Mouse (Mus musculus) midbrain, embryonic 15.5 days (tissue): ENCODE measurements around the gene Mfsd12. TPM values are rescaled to one million over a fixed set of nuclear protein-coding genes. Genes with fewer than 3 reads are reported as not detected.

ENCODE experiments used
- ATAC-seq: fragments of 200-750 bp; cut with Nextera tagmentation; replicated peaks from 2 replicates; pipeline ENCODE4 v1.8.0; 2017; ENCODE audit warnings: moderate TSS enrichment
- H3K27ac ChIP-seq: fragments of 300-500 bp; sonication (generic); 2 replicates; pipeline ENCODE4 v1.5.1; 2015; ENCODE audit warnings: mild to moderate bottlenecking, inconsistent platforms
- H3K27me3 ChIP-seq: fragments of 300-500 bp; sonication (generic); replicated peaks from 2 replicates; pipeline ENCODE4 v1.6.1; 2015; ENCODE audit warnings: inconsistent platforms
- H3K36me3 ChIP-seq: fragments of 300-500 bp; sonication (generic); replicated peaks from 2 replicates; pipeline ENCODE4 v1.6.1; 2015; ENCODE audit warnings: inconsistent platforms
- H3K4me1 ChIP-seq: fragments of 300-500 bp; sonication (generic); 2 replicates; pipeline ENCODE4 v1.6.1; 2015; ENCODE audit warnings: inconsistent platforms
- H3K4me2 ChIP-seq: fragments of 300-500 bp; sonication (generic); 2 replicates; pipeline ENCODE4 v1.6.1; 2015; ENCODE audit warnings: inconsistent platforms, mild to moderate bottlenecking, moderate library complexity
- H3K4me3 ChIP-seq: fragments of 300-500 bp; sonication (generic); 2 replicates; pipeline ENCODE4 v1.5.1; 2015; ENCODE audit warnings: mild to moderate bottlenecking, inconsistent platforms
- H3K9ac ChIP-seq: fragments of 300-500 bp; sonication (generic); 2 replicates; pipeline ENCODE4 v1.6.1; 2015; ENCODE audit warnings: mild to moderate bottlenecking, inconsistent platforms
- H3K9me3 ChIP-seq: fragments of 300-500 bp; sonication (generic); 2 replicates; pipeline ENCODE4 v1.6.1; 2016; ENCODE audit warnings: inconsistent platforms
- WGBS: fragments of 180-500 bp; shearing (Covaris S2); methylation state at CpG from one replicate; pipeline ENCODE4 v1.1.7; 2015; ENCODE audit warnings: mixed read lengths; 5-methylcytosine and 5-hydroxymethylcytosine counted together
- polyA plus RNA-seq: library from polyadenylated mRNA; unstranded; fragments of >200 nt; fragmentation: Nextera tagmentation; extraction: Ambion mirVana; gene quantifications from 2 replicates; pipeline ENCODE4 v1.2.1, GENCODE M21; 2015

The Mfsd12 gene
- 19.7 and 22.5 TPM in 2 replicates for polyA plus RNA-seq

GRCm38 (mm10) chr10:81356991-81357844 is at the start of gene Mfsd12:
TSS of gene Mfsd12 (plus strand) at chr10:81357491.
- Histone ChIP-seq H3K4me3 (peak within 1 kb of the TSS; percentile 94), H3K36me3 (no peaks in the 10 kb centered on the region), H3K27me3 (no peaks in the 10 kb centered on the region), H3K4me2 (peak within 1 kb of the TSS; percentile 97), H3K9me3 (no peaks in the 10 kb centered on the region), H3K4me1 (peaks cover 28% of the 10 kb centered on the region), H3K27ac (peak within 1 kb of the TSS; percentile 62; the same call in 1 of the 2 replicates), H3K9ac (peak within 1 kb of the TSS; percentile 82)
- WGBS, result 2% methylated on average over 65 of the region's 79 CpGs
- ATAC-seq, result peak; percentile 93

DNA sequence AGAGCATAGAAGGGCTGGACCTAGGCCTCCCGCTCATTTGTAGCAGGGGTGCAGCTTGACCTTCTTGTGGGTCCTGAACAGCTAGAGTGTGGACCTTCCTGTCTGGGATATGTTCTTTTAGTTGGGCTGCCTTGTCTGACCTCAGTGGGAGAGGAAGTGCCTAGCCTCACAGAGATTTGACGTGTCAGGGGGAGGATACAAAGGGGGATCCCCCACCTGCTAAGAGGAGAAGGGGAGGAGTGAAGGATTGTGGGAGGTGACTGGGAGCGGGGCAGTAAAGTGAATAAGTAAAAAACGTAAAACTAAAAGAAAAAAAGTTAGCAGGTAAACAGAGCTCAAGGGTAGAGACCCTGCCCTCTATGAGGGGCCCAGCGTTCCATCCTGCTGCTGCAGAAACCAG is 47.7 kb upstream of the Mfsd12 start:
- H3K9me3 ChIP-seq, result no peaks in the 10 kb centered on the region
- peaks cover 77% of the 10 kb centered on the region for H3K36me3 ChIP-seq
- H3K4me1 ChIP-seq, result no peaks in the 10 kb centered on the region
- ATAC-seq, result no peak
- no peak overlapping the region for H3K27ac ChIP-seq
- H3K4me3 ChIP-seq, result no peak overlapping the region
- 92% methylated on average over 5 of the region's 5 CpGs for whole genome bisulfite sequencing
- H3K27me3 ChIP-seq, result no peaks in the 10 kb centered on the region
- H3K9ac ChIP-seq, result no peak overlapping the region
- no peak overlapping the region for H3K4me2 ChIP-seq

GRCm38 (mm10) chr10:81313581-81313980 is 43.7 kb upstream of the Mfsd12 start:
- ATAC-seq, result no peak
- Histone ChIP-seq H3K4me2 (no peak overlapping the region), H3K36me3 (peaks cover 76% of the 10 kb centered on the region)

GRCm38 (mm10) chr10:81314201-81314600 is 43.1 kb upstream of the Mfsd12 start:
- Histone ChIP-seq H3K4me1 (peaks cover 4% of the 10 kb centered on the region), H3K9ac (no peak overlapping the region), H3K9me3 (no peaks in the 10 kb centered on the region), H3K4me3 (no peak overlapping the region), H3K36me3 (peaks cover 72% of the 10 kb centered on the region), H3K27me3 (no peaks in the 10 kb centered on the region), H3K4me2 (no peak overlapping the region), H3K27ac (no peak overlapping the region)
- no peak for ATAC-seq
- 82% methylated on average over 7 of the region's 7 CpGs for WGBS

More at GRCm38 (mm10) chr10:81313581-81313980, 43.7 kb upstream of the Mfsd12 start:
- Histone ChIP-seq H3K9ac (no peak overlapping the region), H3K4me1 (no peaks in the 10 kb centered on the region; the same call in 1 of the 2 replicates), H3K9me3 (no peaks in the 10 kb centered on the region), H3K27me3 (no peaks in the 10 kb centered on the region), H3K4me3 (no peak overlapping the region), H3K27ac (no peak overlapping the region)
- WGBS, result 91% methylated on average over 13 of the region's 13 CpGs

GRCm38 (mm10) chr10:81315587-81315986 is 41.7 kb upstream of the Mfsd12 start:
- WGBS, result 91% methylated on average over 16 of the region's 16 CpGs
- Histone ChIP-seq H3K4me3 (no peak overlapping the region), H3K4me2 (no peak overlapping the region), H3K27ac (no peak overlapping the region), H3K36me3 (peaks cover 59% of the 10 kb centered on the region), H3K4me1 (peaks cover 12% of the 10 kb centered on the region), H3K9ac (no peak overlapping the region), H3K27me3 (no peaks in the 10 kb centered on the region), H3K9me3 (no peaks in the 10 kb centered on the region)
- no peak for ATAC-seq

- Histone ChIP-seq H3K4me1 (peaks cover 13% of the 10 kb centered on the region), H3K9ac (no peak overlapping the region), H3K27ac (no peak overlapping the region), H3K36me3 (peaks cover 52% of the 10 kb centered on the region), H3K9me3 (no peaks in the 10 kb centered on the region), H3K4me2 (peak overlapping the region; percentile 20), H3K27me3 (no peaks in the 10 kb centered on the region), H3K4me3 (no peak overlapping the region)
- ATAC-seq, result no peak
- 41% methylated on average over 16 of the region's 16 CpGs for WGBS
These were observed 40.8 kb upstream of the Mfsd12 start for GRCm38 (mm10) chr10:81316338-81317060.

- H3K27ac ChIP-seq, result no peak overlapping the region
- no peak overlapping the region for H3K4me3 ChIP-seq
- H3K9me3 ChIP-seq, result no peaks in the 10 kb centered on the region
- ATAC-seq, result no peak
- WGBS, result 12% methylated on average over 20 of the region's 20 CpGs
- H3K27me3 ChIP-seq, result no peaks in the 10 kb centered on the region
- peak overlapping the region; percentile 20 for H3K4me2 ChIP-seq
- peaks cover 44% of the 10 kb centered on the region for H3K36me3 ChIP-seq
- peaks cover 21% of the 10 kb centered on the region for H3K4me1 ChIP-seq
- no peak overlapping the region for H3K9ac ChIP-seq
These were observed 40.0 kb upstream of the Mfsd12 start for GRCm38 (mm10) chr10:81317273-81317672.

DNA sequence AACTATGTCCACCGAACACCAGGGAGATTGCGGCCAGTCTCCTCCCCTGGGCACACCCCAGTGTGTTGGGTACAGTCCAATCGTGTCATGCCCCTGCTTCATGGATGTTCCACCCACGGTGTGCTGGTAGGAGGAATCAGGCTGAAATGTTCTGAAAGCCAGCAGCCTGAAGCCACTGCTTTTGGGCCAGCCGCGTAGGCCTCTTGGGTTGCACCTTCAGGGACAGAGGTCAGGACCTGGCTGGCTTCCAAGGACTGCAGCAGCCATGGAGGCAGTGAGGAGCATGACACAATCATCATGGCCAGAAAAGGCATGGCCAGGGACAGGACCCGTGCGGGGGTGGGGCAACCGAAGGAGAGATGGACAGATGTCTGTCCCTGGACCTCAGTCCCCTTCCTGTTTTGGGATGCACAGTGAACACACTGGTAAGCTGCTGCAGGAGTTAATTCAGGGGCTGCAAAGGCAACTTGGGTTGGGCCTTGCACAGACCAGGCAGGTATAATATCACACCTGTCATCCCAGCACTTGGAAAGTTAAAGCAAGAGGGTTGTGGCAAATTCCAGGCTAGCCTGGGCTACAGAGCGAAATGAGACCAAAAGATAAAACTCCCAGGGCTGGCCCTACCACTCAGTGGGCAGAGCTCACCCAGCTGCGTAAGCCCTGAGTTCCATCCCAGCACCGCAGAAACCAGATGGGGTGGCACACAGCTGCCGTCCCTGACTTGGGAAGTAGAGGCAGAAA is 38.5 kb upstream of the Mfsd12 start:
- peak overlapping the region; percentile 79; the same call in 1 of the 2 replicates for H3K4me2 ChIP-seq

DNA sequence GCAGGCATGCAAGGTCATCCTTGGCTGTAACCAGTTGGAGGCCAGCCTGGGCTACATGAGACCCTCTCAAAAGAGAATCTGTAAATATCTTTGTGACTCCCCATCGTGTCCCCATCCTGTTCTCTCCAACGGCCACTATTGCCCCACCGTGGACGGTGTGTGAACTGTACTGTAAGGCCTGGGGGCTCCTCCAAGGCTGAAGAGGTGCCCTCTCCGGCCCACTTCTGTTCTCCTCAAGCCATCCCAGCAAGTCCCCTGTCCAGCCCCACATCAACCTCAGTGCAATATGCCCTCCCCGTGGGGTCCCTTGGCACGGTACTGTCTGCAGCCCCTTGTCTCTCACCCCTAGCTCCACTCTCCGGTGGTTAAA is 38.0 kb upstream of the Mfsd12 start:
- Histone ChIP-seq H3K36me3 (peaks cover 38% of the 10 kb centered on the region), H3K9me3 (no peaks in the 10 kb centered on the region), H3K27me3 (no peaks in the 10 kb centered on the region), H3K27ac (peak overlapping the region; percentile 90), H3K4me3 (peak overlapping the region; percentile 77), H3K4me1 (peaks cover 23% of the 10 kb centered on the region), H3K4me2 (peak overlapping the region; percentile 79), H3K9ac (peak overlapping the region; percentile 36)
- ATAC-seq, result no peak
- WGBS, result 43% methylated on average over 8 of the region's 8 CpGs

More for the DNA sequence above, 38.5 kb upstream of the Mfsd12 start:
- H3K4me1 ChIP-seq, result peaks cover 23% of the 10 kb centered on the region
- no peaks in the 10 kb centered on the region for H3K9me3 ChIP-seq
- peak overlapping the region; percentile 36; the same call in 1 of the 2 replicates for H3K9ac ChIP-seq
- H3K4me3 ChIP-seq, result no peak overlapping the region
- ATAC-seq, result no peak
- 91% methylated on average over 13 of the region's 13 CpGs for WGBS
- H3K27me3 ChIP-seq, result no peaks in the 10 kb centered on the region
- H3K27ac ChIP-seq, result no peak overlapping the region
- H3K36me3 ChIP-seq, result peaks cover 38% of the 10 kb centered on the region

DNA sequence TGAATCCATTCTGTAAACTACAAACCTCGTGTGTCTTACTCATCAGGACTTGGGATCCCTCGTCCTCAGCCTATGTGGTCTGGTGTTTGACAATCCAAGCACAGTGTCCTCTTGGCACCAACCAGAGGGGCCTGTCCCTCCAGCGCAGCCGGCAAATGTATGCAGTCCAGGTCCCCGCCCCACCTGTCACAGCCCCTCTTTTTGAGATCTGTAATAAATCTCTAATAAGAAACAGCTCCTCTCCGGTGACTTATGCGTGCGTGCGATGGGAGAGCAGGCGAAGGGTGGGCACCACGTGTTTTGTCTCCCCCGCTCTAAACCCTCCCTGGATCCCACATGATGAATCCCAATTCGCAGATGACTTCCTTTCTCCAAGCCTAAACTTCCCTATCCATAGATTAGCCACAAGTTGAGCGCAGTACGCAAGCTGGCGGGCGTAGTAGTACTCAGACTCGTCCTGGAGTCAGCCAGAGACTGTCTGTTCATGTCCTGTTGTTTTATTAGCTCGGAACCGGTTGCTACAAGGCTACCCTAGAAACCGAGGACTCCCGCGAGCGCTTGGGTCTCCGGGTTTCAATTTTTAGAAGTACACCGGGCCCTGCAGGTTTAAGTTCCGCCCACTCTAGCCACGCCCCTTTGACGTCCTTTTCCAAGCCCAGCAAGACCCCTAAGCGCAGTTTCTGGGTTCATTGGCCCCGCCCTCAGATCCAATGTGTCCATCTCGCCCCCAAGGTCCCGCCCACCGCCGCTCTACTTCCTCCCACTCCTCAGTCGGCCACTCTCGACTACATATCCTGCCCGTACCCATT is 37.3 kb upstream of the Mfsd12 start:
- H3K9ac ChIP-seq, result peak overlapping the region; percentile 36
- H3K9me3 ChIP-seq, result no peaks in the 10 kb centered on the region
- H3K27me3 ChIP-seq, result no peaks in the 10 kb centered on the region
- peak overlapping the region; percentile 79 for H3K4me2 ChIP-seq
- peak overlapping the region; percentile 90 for H3K27ac ChIP-seq
- H3K4me3 ChIP-seq, result peak overlapping the region; percentile 77
- peaks cover 39% of the 10 kb centered on the region for H3K36me3 ChIP-seq
- peak; percentile 57 for ATAC-seq
- WGBS, result under 1% methylated on average over 38 of the region's 38 CpGs
- peaks cover 23% of the 10 kb centered on the region for H3K4me1 ChIP-seq

DNA sequence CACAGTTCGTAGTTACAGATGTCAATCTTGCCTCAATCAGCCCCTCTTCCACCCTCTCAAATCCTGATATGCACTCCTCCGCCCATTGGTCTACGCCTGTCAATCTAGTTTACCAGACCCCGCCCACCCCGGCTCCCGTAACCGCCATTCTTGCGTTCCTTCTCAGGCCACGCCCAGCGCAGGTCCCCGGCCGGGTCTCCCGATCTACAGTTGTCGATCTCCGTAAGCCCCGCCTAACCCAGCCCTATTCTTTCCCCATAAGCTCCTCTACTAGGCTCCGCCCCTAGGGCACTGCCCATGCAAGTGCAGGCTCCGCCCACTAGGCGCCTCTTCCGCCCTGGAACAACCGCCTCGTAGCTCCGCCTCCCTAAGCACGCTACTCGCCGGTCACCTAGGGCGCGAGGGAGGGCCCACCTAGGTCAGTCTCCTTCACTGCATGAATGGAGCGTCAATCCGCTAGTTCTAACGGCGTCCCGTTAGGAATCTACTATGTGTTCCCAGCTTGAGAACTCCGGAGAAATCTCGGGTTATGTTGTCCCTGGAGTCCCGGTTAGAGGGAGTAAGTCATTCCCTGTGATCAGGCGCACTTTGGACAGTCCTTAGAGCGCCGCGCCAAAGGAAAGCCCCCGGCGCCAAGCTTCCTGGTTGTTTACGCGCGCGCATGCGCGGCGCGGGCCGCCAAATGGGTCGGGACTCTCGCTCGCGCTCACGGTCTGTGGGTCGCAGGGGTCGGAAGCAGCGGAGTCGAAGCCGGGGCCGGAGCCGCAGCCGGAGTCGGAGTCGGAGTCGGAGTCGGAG is 36.5 kb upstream of the Mfsd12 start, which contains the start of gene Cactin:
Gene Cactin, plus strand, starts transcription at position 554 of the 798 bp plus-strand sequence.
- peaks cover 23% of the 10 kb centered on the region for H3K4me1 ChIP-seq
- under 1% methylated on average over 68 of the region's 68 CpGs for WGBS

More for the DNA sequence above, 36.5 kb upstream of the Mfsd12 start, which contains the start of gene Cactin:
- Histone ChIP-seq H3K9me3 (no peaks in the 10 kb centered on the region), H3K36me3 (peaks cover 38% of the 10 kb centered on the region), H3K4me2 (peak within 1 kb of the TSS; percentile 79), H3K27me3 (no peaks in the 10 kb centered on the region), H3K4me3 (peak within 1 kb of the TSS; percentile 77), H3K9ac (peak within 1 kb of the TSS; percentile 67), H3K27ac (peak within 1 kb of the TSS; percentile 90)
- ATAC-seq, result peak; percentile 93
